Mouse (Mus musculus) brown adipose tissue, adult 24 weeks (tissue): ENCODE measurements around the gene Crb2. TPM values are rescaled to one million over a fixed set of nuclear protein-coding genes. Genes with fewer than 3 reads are reported as not detected.

ENCODE experiments used
- H3K27ac ChIP-seq: fragments of 200-500 bp; replicated peaks from 2 replicates; pipeline ENCODE4 v1.5.1; 2012; ENCODE audit warnings: low read depth, mild to moderate bottlenecking, low read length
- H3K4me1 ChIP-seq: fragments of 200-500 bp; 2 replicates; pipeline ENCODE4 v1.6.1; 2012; ENCODE audit warnings: low read length, mixed read lengths; ENCODE audit not compliant: control insufficient read depth, insufficient read depth, insufficient read length
- H3K4me3 ChIP-seq: fragments of 200-500 bp; 2 replicates; pipeline ENCODE4 v1.5.1; 2012; ENCODE audit warnings: low read depth, mild to moderate bottlenecking, low read length, moderate library complexity; ENCODE audit not compliant: insufficient read depth
- polyA plus RNA-seq: library from polyadenylated mRNA; stranded (reverse); fragments of >200 nt; gene quantifications from 2 replicates; pipeline ENCODE4 v1.2.4, GENCODE M21; 2012; ENCODE audit not compliant: missing spikeins, insufficient read depth, insufficient read length

Gene Crb2
- polyA plus RNA-seq, result not detected in 2 replicates

GRCm38 (mm10) chr2:37776016-37776415 is at the start of gene Crb2:
Gene Crb2, plus strand, starts transcription at chr2:37776249.
- H3K27ac ChIP-seq, result no peak within 1 kb of the TSS
- no peaks in the 10 kb centered on the region for H3K4me1 ChIP-seq
- no peak within 1 kb of the TSS for H3K4me3 ChIP-seq

- no peak overlapping the region for H3K4me3 ChIP-seq
- no peaks in the 10 kb centered on the region for H3K4me1 ChIP-seq
- H3K27ac ChIP-seq, result no peak overlapping the region
Measured at GRCm38 (mm10) chr2:37731241-37731801, 44.7 kb upstream of the Crb2 start.

GRCm38 (mm10) chr2:37734979-37735806 is 40.9 kb upstream of the Crb2 start:
- H3K27ac ChIP-seq, result no peak overlapping the region
- no peak overlapping the region for H3K4me3 ChIP-seq
- H3K4me1 ChIP-seq, result no peaks in the 10 kb centered on the region

GRCm38 (mm10) chr2:37735807-37736188 is 40.3 kb upstream of the Crb2 start:
- H3K27ac ChIP-seq, result no peak overlapping the region
- H3K4me3 ChIP-seq, result no peak overlapping the region
- H3K4me1 ChIP-seq, result no peaks in the 10 kb centered on the region

- Histone ChIP-seq H3K4me3 (no peak overlapping the region), H3K27ac (no peak overlapping the region), H3K4me1 (no peaks in the 10 kb centered on the region)
Measured at GRCm38 (mm10) chr2:37741806-37742554, 34.1 kb upstream of the Crb2 start.

- H3K4me3 ChIP-seq, result no peak overlapping the region
- H3K27ac ChIP-seq, result no peak overlapping the region
- H3K4me1 ChIP-seq, result peaks cover 13% of the 10 kb centered on the region; the same call in 1 of the 2 replicates
Measured at GRCm38 (mm10) chr2:37744773-37745395, 31.2 kb upstream of the Crb2 start.

- H3K4me1 ChIP-seq, result peaks cover 13% of the 10 kb centered on the region; the same call in 1 of the 2 replicates
- no peak overlapping the region for H3K27ac ChIP-seq
- no peak overlapping the region for H3K4me3 ChIP-seq
Measured at GRCm38 (mm10) chr2:37746293-37747049, 29.6 kb upstream of the Crb2 start.

- H3K27ac ChIP-seq, result no peak overlapping the region
- H3K4me3 ChIP-seq, result no peak overlapping the region
- peaks cover 13% of the 10 kb centered on the region; the same call in 1 of the 2 replicates for H3K4me1 ChIP-seq
Measured at GRCm38 (mm10) chr2:37747909-37748308, 28.1 kb upstream of the Crb2 start.

GRCm38 (mm10) chr2:37748442-37749066 is 27.5 kb upstream of the Crb2 start:
- Histone ChIP-seq H3K27ac (no peak overlapping the region), H3K4me1 (peaks cover 13% of the 10 kb centered on the region; the same call in 1 of the 2 replicates), H3K4me3 (no peak overlapping the region)

GRCm38 (mm10) chr2:37749323-37749722 is 26.7 kb upstream of the Crb2 start:
- Histone ChIP-seq H3K27ac (no peak overlapping the region), H3K4me1 (peaks cover 13% of the 10 kb centered on the region; the same call in 1 of the 2 replicates), H3K4me3 (no peak overlapping the region)

- Histone ChIP-seq H3K4me3 (no peak overlapping the region), H3K27ac (no peak overlapping the region), H3K4me1 (peaks cover 13% of the 10 kb centered on the region; the same call in 1 of the 2 replicates)
Measured at GRCm38 (mm10) chr2:37751114-37751513, 24.9 kb upstream of the Crb2 start.

- no peak overlapping the region for H3K4me3 ChIP-seq
- no peak overlapping the region for H3K27ac ChIP-seq
- peaks cover 10% of the 10 kb centered on the region; the same call in 1 of the 2 replicates for H3K4me1 ChIP-seq
Measured at GRCm38 (mm10) chr2:37756220-37756930, 19.7 kb upstream of the Crb2 start.

GRCm38 (mm10) chr2:37757016-37757415 is 19.0 kb upstream of the Crb2 start:
- Histone ChIP-seq H3K4me3 (no peak overlapping the region), H3K4me1 (peaks cover 10% of the 10 kb centered on the region; the same call in 1 of the 2 replicates), H3K27ac (no peak overlapping the region)
